Mouse (Mus musculus) lung, embryonic 16.5 days (tissue): Measurements from ENCODE around the gene Mecom. TPM values are rescaled to one million over a fixed set of nuclear protein-coding genes. Genes with fewer than 3 reads are reported as not detected.

Experiments
- ATAC-seq: fragments of 200-750 bp; cut with Nextera tagmentation; 2 replicates; pipeline ENCODE4 v1.8.0; 2017; ENCODE audit warnings: low read depth, mild to moderate bottlenecking, moderate library complexity
- H3K27ac ChIP-seq: fragments of 300-500 bp; sonication (generic); 2 replicates; pipeline ENCODE4 v1.5.1; 2014; ENCODE audit warnings: mild to moderate bottlenecking, control low read depth, low read length
- H3K27me3 ChIP-seq: fragments of 300-500 bp; sonication (generic); 2 replicates; pipeline ENCODE4 v1.6.1; 2014; ENCODE audit warnings: low read depth, low read length, mixed read lengths; ENCODE audit not compliant: control insufficient read depth, insufficient read depth
- H3K36me3 ChIP-seq: fragments of 300-500 bp; sonication (generic); 2 replicates; pipeline ENCODE4 v1.6.1; 2014; ENCODE audit warnings: low read length; ENCODE audit not compliant: control insufficient read depth, insufficient read depth
- H3K4me1 ChIP-seq: fragments of 300-500 bp; sonication (generic); replicated peaks from 2 replicates; pipeline ENCODE4 v1.6.1; 2014; ENCODE audit warnings: low read length, mixed read lengths; ENCODE audit not compliant: control insufficient read depth, insufficient read depth
- H3K4me2 ChIP-seq: fragments of 300-500 bp; sonication (generic); 2 replicates; pipeline ENCODE4 v1.6.1; 2014; ENCODE audit warnings: low read depth, low read length, control low read depth
- H3K4me3 ChIP-seq: fragments of 300-500 bp; sonication (generic); 2 replicates; pipeline ENCODE4 v1.5.1; 2014; ENCODE audit warnings: mild to moderate bottlenecking, low read length, control low read depth
- H3K9ac ChIP-seq: fragments of 300-500 bp; sonication (generic); 2 replicates; pipeline ENCODE4 v1.6.1; 2014; ENCODE audit warnings: low read length, control low read depth
- H3K9me3 ChIP-seq: fragments of 300-500 bp; sonication (generic); 2 replicates; pipeline ENCODE4 v1.6.1; 2016; ENCODE audit warnings: low read length; ENCODE audit not compliant: control insufficient read depth
- WGBS: fragments of 180-500 bp; shearing (Covaris S2); extraction: QIAGEN DNeasy Blood & Tissue Kit; methylation state at CpG from one replicate; pipeline ENCODE4 v1.1.7; 2014; 5-methylcytosine and 5-hydroxymethylcytosine counted together
- polyA plus RNA-seq: library from polyadenylated mRNA; unstranded; fragments of >200 nt; fragmentation: Nextera tagmentation; extraction: Ambion mirVana; gene quantifications from 2 replicates; pipeline ENCODE4 v1.2.1, GENCODE M21; 2015

Gene Mecom
- polyA plus RNA-seq, 1 experiment from 2014 or later = 73.4 TPM

GRCm38 (mm10) chr3:30276099-30276498 lies 271.7 kb downstream of the Mecom start:
- H3K27ac ChIP-seq = no peak overlapping the region
- no peaks in the 10 kb centered on the region for H3K27me3 ChIP-seq
- H3K4me1 ChIP-seq = peaks cover 4% of the 10 kb centered on the region; the same call in 1 of the 2 replicates
- no peak overlapping the region for H3K4me3 ChIP-seq
- H3K9ac ChIP-seq = no peak overlapping the region
- no peaks in the 10 kb centered on the region for H3K36me3 ChIP-seq
- ATAC-seq = no peak
- WGBS = 88% methylated on average over 8 of the region's 8 CpGs
- H3K9me3 ChIP-seq = no peaks in the 10 kb centered on the region
- H3K4me2 ChIP-seq = no peak overlapping the region

- Histone ChIP-seq H3K4me3 (no peak overlapping the region), H3K9ac (no peak overlapping the region), H3K4me1 (peaks cover 4% of the 10 kb centered on the region; the same call in 1 of the 2 replicates), H3K36me3 (no peaks in the 10 kb centered on the region), H3K27ac (no peak overlapping the region), H3K4me2 (no peak overlapping the region), H3K9me3 (no peaks in the 10 kb centered on the region), H3K27me3 (no peaks in the 10 kb centered on the region)
- ATAC-seq = no peak
- WGBS = 70% methylated on average over 3 of the region's 3 CpGs
These were observed 278.6 kb downstream of the Mecom start for GRCm38 (mm10) chr3:30269253-30269652.

GRCm38 (mm10) chr3:30260945-30261344 lies 286.9 kb downstream of the Mecom start:
- Histone ChIP-seq H3K4me1 (peaks cover 20% of the 10 kb centered on the region), H3K4me2 (no peak overlapping the region), H3K27me3 (no peaks in the 10 kb centered on the region), H3K9ac (no peak overlapping the region), H3K4me3 (no peak overlapping the region), H3K36me3 (no peaks in the 10 kb centered on the region), H3K9me3 (no peaks in the 10 kb centered on the region), H3K27ac (peak overlapping the region; percentile 81)
- WGBS = 25% methylated on average over 4 of the region's 4 CpGs
- peak; percentile 82 for ATAC-seq

- H3K9ac ChIP-seq = no peak overlapping the region
- no peak overlapping the region for H3K4me2 ChIP-seq
- ATAC-seq = no peak
- H3K4me1 ChIP-seq = peaks cover 28% of the 10 kb centered on the region
- H3K36me3 ChIP-seq = no peaks in the 10 kb centered on the region
- H3K27ac ChIP-seq = no peak overlapping the region
- no peaks in the 10 kb centered on the region for H3K9me3 ChIP-seq
- H3K27me3 ChIP-seq = no peaks in the 10 kb centered on the region
- 28% methylated on average over 10 of the region's 10 CpGs for WGBS
- H3K4me3 ChIP-seq = no peak overlapping the region
These were observed 289.4 kb downstream of the Mecom start for GRCm38 (mm10) chr3:30258421-30258820.

DNA sequence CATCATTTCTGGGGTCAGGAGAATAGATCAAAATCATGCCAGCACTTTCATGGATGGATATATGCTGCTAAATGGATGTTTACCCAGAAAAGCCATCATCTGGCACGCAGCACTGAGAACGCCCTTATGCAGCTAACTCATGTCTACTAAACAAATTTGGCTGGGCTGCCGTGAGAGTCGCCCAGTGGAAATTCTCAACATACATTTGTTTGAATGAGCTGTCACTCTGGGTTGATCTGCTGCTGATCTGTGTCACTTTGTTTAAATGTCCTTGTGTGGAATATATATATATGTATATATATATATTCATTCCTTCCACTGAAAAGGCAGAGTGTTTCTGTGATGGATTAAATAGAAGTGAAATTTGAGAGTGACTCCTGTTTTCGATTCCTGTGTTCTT lies 290.0 kb downstream of the Mecom start:
- 36% methylated on average over 5 of the region's 5 CpGs for WGBS
- no peak overlapping the region for H3K9ac ChIP-seq
- peaks cover 28% of the 10 kb centered on the region for H3K4me1 ChIP-seq
- no peaks in the 10 kb centered on the region for H3K9me3 ChIP-seq
- H3K4me3 ChIP-seq = no peak overlapping the region
- no peaks in the 10 kb centered on the region for H3K36me3 ChIP-seq
- no peaks in the 10 kb centered on the region for H3K27me3 ChIP-seq
- peak; percentile 53; the same call in 1 of the 2 replicates for ATAC-seq
- no peak overlapping the region for H3K4me2 ChIP-seq
- no peak overlapping the region for H3K27ac ChIP-seq

DNA sequence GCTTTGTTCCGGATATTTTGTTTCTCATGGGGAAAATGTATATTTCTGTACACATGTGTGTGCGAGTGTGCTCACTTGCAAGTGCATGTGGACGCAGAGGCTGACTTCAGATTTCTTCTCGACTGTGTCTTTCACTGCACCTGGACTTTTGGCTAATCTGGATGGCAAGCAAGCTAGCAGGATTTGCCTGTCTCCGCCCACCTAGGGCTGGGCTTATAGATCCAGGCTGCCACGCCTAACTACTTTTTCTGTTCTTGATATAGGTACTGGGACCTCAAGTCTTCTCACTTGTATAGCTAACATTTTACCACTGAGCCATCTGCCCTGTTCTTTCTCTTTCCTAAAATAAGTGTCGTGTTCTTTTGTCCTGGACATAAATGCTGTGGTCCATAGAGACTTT lies 290.9 kb downstream of the Mecom start:
- ATAC-seq = no peak
- Histone ChIP-seq H3K9ac (no peak overlapping the region), H3K9me3 (no peaks in the 10 kb centered on the region), H3K27ac (no peak overlapping the region), H3K4me1 (peaks cover 28% of the 10 kb centered on the region), H3K4me3 (no peak overlapping the region), H3K4me2 (no peak overlapping the region), H3K36me3 (no peaks in the 10 kb centered on the region), H3K27me3 (no peaks in the 10 kb centered on the region)
- WGBS = 73% methylated on average over 7 of the region's 7 CpGs

DNA sequence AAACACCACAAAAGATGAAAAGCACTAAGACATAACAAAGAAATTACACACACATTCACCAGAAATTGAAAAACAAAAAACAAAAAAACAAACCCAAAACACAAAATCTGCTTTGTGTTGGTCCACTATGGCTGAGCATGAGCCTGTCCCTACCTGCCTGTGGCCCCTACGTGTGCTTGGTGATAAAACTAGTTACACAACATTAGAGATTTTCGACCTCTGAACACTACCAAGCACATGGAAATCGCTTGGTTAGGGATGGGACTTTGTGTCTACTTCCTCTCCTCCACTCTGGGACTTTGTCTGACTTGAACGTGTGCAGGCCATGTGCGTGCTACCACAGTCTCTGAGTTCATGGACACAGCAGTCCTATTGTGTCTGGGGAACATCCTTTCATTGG lies 292.0 kb downstream of the Mecom start:
- Histone ChIP-seq H3K4me3 (no peak overlapping the region), H3K9ac (no peak overlapping the region), H3K9me3 (no peaks in the 10 kb centered on the region), H3K4me2 (no peak overlapping the region), H3K27ac (no peak overlapping the region), H3K36me3 (no peaks in the 10 kb centered on the region), H3K4me1 (peaks cover 21% of the 10 kb centered on the region), H3K27me3 (no peaks in the 10 kb centered on the region)
- WGBS = 79% methylated on average over 5 of the region's 5 CpGs
- no peak for ATAC-seq

DNA sequence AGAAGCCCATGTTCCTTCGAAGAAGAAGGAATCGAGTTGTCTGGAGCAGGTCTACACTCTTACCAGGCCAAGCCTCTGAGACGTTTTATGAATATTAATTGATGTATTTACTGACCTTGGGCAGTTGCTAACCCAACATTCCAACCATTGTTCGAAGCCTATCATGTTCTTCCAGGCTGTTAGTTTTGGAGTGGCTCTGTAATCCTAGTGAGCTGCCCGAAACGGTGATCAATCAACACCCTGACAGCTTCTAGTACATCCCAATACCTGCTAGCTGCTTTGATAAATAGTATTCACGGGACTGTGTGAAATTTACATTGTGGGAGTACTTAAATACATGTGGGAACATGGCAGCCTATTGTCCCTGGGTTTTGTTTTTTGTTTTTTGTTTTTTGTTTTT lies 293.4 kb downstream of the Mecom start:
- no peaks in the 10 kb centered on the region for H3K9me3 ChIP-seq
- H3K27me3 ChIP-seq = no peaks in the 10 kb centered on the region
- no peak overlapping the region for H3K4me2 ChIP-seq
- ATAC-seq = no peak
- H3K9ac ChIP-seq = no peak overlapping the region
- no peak overlapping the region for H3K4me3 ChIP-seq
- no peak overlapping the region for H3K27ac ChIP-seq
- 29% methylated on average over 7 of the region's 7 CpGs for WGBS
- H3K36me3 ChIP-seq = no peaks in the 10 kb centered on the region
- peaks cover 18% of the 10 kb centered on the region for H3K4me1 ChIP-seq

DNA sequence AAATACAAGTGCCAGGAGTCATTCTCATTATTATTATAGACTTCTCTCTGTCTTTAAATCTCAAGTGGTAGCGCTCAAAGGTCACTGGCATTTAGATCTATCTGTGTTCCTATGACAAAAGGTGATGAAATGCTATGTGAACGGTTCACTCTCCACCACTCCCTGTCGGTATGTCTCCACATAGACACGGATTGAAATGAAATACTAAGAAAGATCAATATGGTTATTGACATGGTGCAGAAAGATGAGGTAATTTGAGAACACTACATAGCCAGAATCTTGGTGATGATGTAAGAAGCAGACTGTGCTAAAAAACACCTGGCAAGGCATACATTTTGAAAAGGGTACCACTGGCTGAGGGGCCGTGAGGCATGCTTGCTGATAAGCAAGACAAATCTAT lies 294.1 kb downstream of the Mecom start:
- ATAC-seq = no peak
- H3K4me3 ChIP-seq = no peak overlapping the region

More for the DNA sequence above, 294.1 kb downstream of the Mecom start:
- Histone ChIP-seq H3K9me3 (no peaks in the 10 kb centered on the region), H3K4me2 (no peak overlapping the region), H3K27ac (no peak overlapping the region), H3K27me3 (no peaks in the 10 kb centered on the region), H3K36me3 (no peaks in the 10 kb centered on the region), H3K4me1 (peaks cover 21% of the 10 kb centered on the region), H3K9ac (no peak overlapping the region)
- WGBS = 63% methylated on average over 5 of the region's 5 CpGs
